Mouse (Mus musculus) forebrain, embryonic 11.5 days (tissue): Measurements from ENCODE around the gene Arhgap10. TPM values are rescaled to one million over a fixed set of nuclear protein-coding genes. Genes with fewer than 3 reads are reported as not detected.

Experiments
- ATAC-seq: fragments of 200-750 bp; cut with Nextera tagmentation; replicated peaks from 2 replicates; pipeline ENCODE4 v1.8.0; 2017; ENCODE audit warnings: moderate TSS enrichment; ENCODE audit not compliant: low FRiP score
- DNase-seq: peaks from one replicate; pipeline ENCODE4 v3.0.0-alpha.2; 2017; ENCODE audit warnings: low spot score
- H3K27ac ChIP-seq: fragments of 300-500 bp; sonication (generic); 2 replicates; pipeline ENCODE4 v1.5.1; 2014; ENCODE audit warnings: low read depth, low read length
- H3K27me3 ChIP-seq: fragments of 300-500 bp; sonication (generic); 2 replicates; pipeline ENCODE4 v1.6.1; 2014; ENCODE audit warnings: mild to moderate bottlenecking, low read length, mixed read lengths; ENCODE audit not compliant: control insufficient read depth, insufficient read depth
- H3K36me3 ChIP-seq: fragments of 300-500 bp; sonication (generic); 2 replicates; pipeline ENCODE4 v1.6.1; 2014; ENCODE audit warnings: mild to moderate bottlenecking, low read length, moderate library complexity, mixed read lengths; ENCODE audit not compliant: control insufficient read depth, insufficient read depth
- H3K4me1 ChIP-seq: fragments of 300-500 bp; sonication (generic); replicated peaks from 2 replicates; pipeline ENCODE4 v1.6.1; 2014; ENCODE audit warnings: low read length, mixed read lengths; ENCODE audit not compliant: control insufficient read depth, insufficient read depth
- H3K4me2 ChIP-seq: fragments of 300-500 bp; sonication (generic); 2 replicates; pipeline ENCODE4 v1.6.1; 2014; ENCODE audit warnings: low read depth, mild to moderate bottlenecking, low read length, moderate library complexity, mixed read lengths; ENCODE audit not compliant: severe bottlenecking
- H3K4me3 ChIP-seq: fragments of 300-500 bp; sonication (generic); 2 replicates; pipeline ENCODE4 v1.5.1; 2014; ENCODE audit warnings: low read depth, low read length
- H3K9ac ChIP-seq: fragments of 300-500 bp; sonication (generic); 2 replicates; pipeline ENCODE4 v1.6.1; 2014; ENCODE audit warnings: low read length
- H3K9me3 ChIP-seq: fragments of 300-500 bp; sonication (generic); 2 replicates; pipeline ENCODE4 v1.6.1; 2016; ENCODE audit warnings: low read length, mixed read lengths; ENCODE audit not compliant: control insufficient read depth
- WGBS: fragments of 180-500 bp; shearing (Covaris S2); extraction: QIAGEN DNeasy Blood & Tissue Kit; methylation state at CpG from one replicate; pipeline ENCODE4 v1.1.7; 2014; 5-methylcytosine and 5-hydroxymethylcytosine counted together
- polyA plus RNA-seq: library from polyadenylated mRNA; unstranded; fragments of >200 nt; fragmentation: Nextera tagmentation; extraction: Ambion mirVana; gene quantifications from 2 replicates; pipeline ENCODE4 v1.2.1, GENCODE M21; 2014

Gene Arhgap10
- polyA plus RNA-seq, 1 experiment from 2014 or later = 15.4 TPM

- H3K27me3 ChIP-seq = no peaks in the 10 kb centered on the region
- H3K4me3 ChIP-seq = no peak overlapping the region
- no peak overlapping the region for H3K9ac ChIP-seq
- H3K4me2 ChIP-seq = no peak overlapping the region
- no peaks in the 10 kb centered on the region for H3K36me3 ChIP-seq
- no peak for ATAC-seq
- no peaks in the 10 kb centered on the region for H3K9me3 ChIP-seq
- no peaks in the 10 kb centered on the region for H3K4me1 ChIP-seq
- WGBS = 78% methylated on average over 1 of the region's 1 CpGs
- DNase-seq = no peak
- no peak overlapping the region for H3K27ac ChIP-seq
Measured at GRCm38 (mm10) chr8:77538256-77538655, 20.5 kb upstream of the Arhgap10 start.

GRCm38 (mm10) chr8:77536821-77537220 is 19.1 kb upstream of the Arhgap10 start:
- Histone ChIP-seq H3K4me2 (no peak overlapping the region), H3K27me3 (no peaks in the 10 kb centered on the region), H3K27ac (no peak overlapping the region), H3K9ac (no peak overlapping the region), H3K4me1 (no peaks in the 10 kb centered on the region), H3K9me3 (no peaks in the 10 kb centered on the region), H3K36me3 (no peaks in the 10 kb centered on the region), H3K4me3 (no peak overlapping the region)
- 83% methylated on average over 12 of the region's 12 CpGs for WGBS
- DNase-seq (no peak), ATAC-seq (no peak)

GRCm38 (mm10) chr8:77535026-77535595 is 17.4 kb upstream of the Arhgap10 start:
- no peaks in the 10 kb centered on the region for H3K9me3 ChIP-seq
- no peak overlapping the region for H3K9ac ChIP-seq
- 87% methylated on average over 5 of the region's 5 CpGs for WGBS
- no peaks in the 10 kb centered on the region for H3K4me1 ChIP-seq
- no peak overlapping the region for H3K4me2 ChIP-seq
- H3K27ac ChIP-seq = no peak overlapping the region
- no peak overlapping the region for H3K4me3 ChIP-seq
- H3K36me3 ChIP-seq = no peaks in the 10 kb centered on the region
- H3K27me3 ChIP-seq = no peaks in the 10 kb centered on the region
- ATAC-seq (0 out of 2 replicates have a peak, but pooled peaks have one; percentile 42), DNase-seq (no peak)

GRCm38 (mm10) chr8:77534358-77534992 is 16.7 kb upstream of the Arhgap10 start:
- H3K9me3 ChIP-seq = no peaks in the 10 kb centered on the region
- H3K4me3 ChIP-seq = no peak overlapping the region
- H3K27ac ChIP-seq = no peak overlapping the region
- no peaks in the 10 kb centered on the region for H3K4me1 ChIP-seq
- 74% methylated on average over 8 of the region's 8 CpGs for WGBS
- no peak for ATAC-seq
- no peak overlapping the region for H3K9ac ChIP-seq
- no peak overlapping the region for H3K4me2 ChIP-seq
- no peaks in the 10 kb centered on the region for H3K27me3 ChIP-seq
- DNase-seq = no peak
- no peaks in the 10 kb centered on the region for H3K36me3 ChIP-seq

GRCm38 (mm10) chr8:77526130-77526529 is 8.4 kb upstream of the Arhgap10 start:
- H3K36me3 ChIP-seq = no peaks in the 10 kb centered on the region
- H3K4me1 ChIP-seq = no peaks in the 10 kb centered on the region
- WGBS = 91% methylated on average over 8 of the region's 8 CpGs
- ATAC-seq (no peak), DNase-seq (peak; percentile 14)
- H3K27ac ChIP-seq = no peak overlapping the region
- no peak overlapping the region for H3K4me2 ChIP-seq
- no peaks in the 10 kb centered on the region for H3K27me3 ChIP-seq
- H3K4me3 ChIP-seq = no peak overlapping the region
- no peaks in the 10 kb centered on the region for H3K9me3 ChIP-seq
- no peak overlapping the region for H3K9ac ChIP-seq

- Histone ChIP-seq H3K36me3 (no peaks in the 10 kb centered on the region), H3K27ac (no peak overlapping the region), H3K4me3 (no peak overlapping the region), H3K9me3 (no peaks in the 10 kb centered on the region), H3K4me2 (no peak overlapping the region), H3K9ac (no peak overlapping the region), H3K27me3 (no peaks in the 10 kb centered on the region), H3K4me1 (no peaks in the 10 kb centered on the region)
- ATAC-seq (no peak), DNase-seq (peak; percentile 24)
- WGBS = 85% methylated on average over 2 of the region's 2 CpGs
Measured at GRCm38 (mm10) chr8:77524906-77525305, 7.2 kb upstream of the Arhgap10 start.

- Histone ChIP-seq H3K4me3 (no peak overlapping the region), H3K9me3 (no peaks in the 10 kb centered on the region), H3K4me2 (no peak overlapping the region), H3K4me1 (no peaks in the 10 kb centered on the region), H3K9ac (no peak overlapping the region), H3K36me3 (no peaks in the 10 kb centered on the region), H3K27me3 (no peaks in the 10 kb centered on the region), H3K27ac (no peak overlapping the region)
- ATAC-seq (no peak), DNase-seq (peak; percentile 13)
- 91% methylated on average over 14 of the region's 14 CpGs for WGBS
Measured at GRCm38 (mm10) chr8:77524018-77524615, 6.4 kb upstream of the Arhgap10 start.

GRCm38 (mm10) chr8:77522984-77523383 is 5.2 kb upstream of the Arhgap10 start:
- DNase-seq = no peak
- no peak for ATAC-seq
- H3K4me3 ChIP-seq = no peak overlapping the region
- no peak overlapping the region for H3K9ac ChIP-seq
- no peaks in the 10 kb centered on the region for H3K9me3 ChIP-seq
- 92% methylated on average over 8 of the region's 8 CpGs for WGBS
- H3K4me2 ChIP-seq = no peak overlapping the region
- no peaks in the 10 kb centered on the region for H3K4me1 ChIP-seq
- no peaks in the 10 kb centered on the region for H3K36me3 ChIP-seq
- no peak overlapping the region for H3K27ac ChIP-seq
- H3K27me3 ChIP-seq = no peaks in the 10 kb centered on the region
